Mouse (Mus musculus) kidney, adult 11 months (tissue): ENCODE data around the gene Abracl.

Experiments
- DNase-seq: peaks from one replicate; pipeline ENCODE4 v3.0.0; 2022

Gene Abracl

DNA sequence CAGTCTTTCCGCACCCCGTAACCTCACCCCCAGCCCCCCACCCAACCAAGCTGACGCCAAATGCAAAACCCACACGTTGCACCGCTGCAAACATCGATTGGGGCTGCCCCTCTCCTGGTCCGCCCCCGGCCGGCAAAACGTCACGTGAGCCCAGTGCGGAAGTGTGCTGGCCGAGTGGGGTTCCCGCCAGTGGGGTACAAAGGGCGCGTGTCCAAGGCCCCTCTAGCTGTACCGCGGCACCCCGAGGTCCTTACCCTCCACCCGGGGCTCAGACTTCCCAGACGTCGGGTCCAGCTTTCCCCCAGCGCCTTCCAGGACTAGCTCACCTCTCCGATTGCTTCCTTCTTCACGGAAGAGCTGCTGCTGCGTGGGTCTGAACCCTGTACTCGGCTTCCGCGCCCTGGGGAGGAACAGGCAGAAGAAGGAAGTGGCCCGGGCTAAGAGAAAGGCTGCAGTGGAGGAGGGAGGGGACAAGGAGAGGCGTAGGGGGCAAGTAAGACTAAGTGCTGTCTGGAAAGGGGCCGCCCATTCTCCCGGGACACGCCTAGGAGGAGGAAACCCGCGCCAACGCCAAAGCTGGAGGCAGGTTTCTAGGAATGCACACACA lies at the start of gene Abracl:
Gene Abracl, minus strand, starts transcription at position 548 of the 607 bp plus-strand sequence.
- DNase-seq, result peak; percentile 73

DNA sequence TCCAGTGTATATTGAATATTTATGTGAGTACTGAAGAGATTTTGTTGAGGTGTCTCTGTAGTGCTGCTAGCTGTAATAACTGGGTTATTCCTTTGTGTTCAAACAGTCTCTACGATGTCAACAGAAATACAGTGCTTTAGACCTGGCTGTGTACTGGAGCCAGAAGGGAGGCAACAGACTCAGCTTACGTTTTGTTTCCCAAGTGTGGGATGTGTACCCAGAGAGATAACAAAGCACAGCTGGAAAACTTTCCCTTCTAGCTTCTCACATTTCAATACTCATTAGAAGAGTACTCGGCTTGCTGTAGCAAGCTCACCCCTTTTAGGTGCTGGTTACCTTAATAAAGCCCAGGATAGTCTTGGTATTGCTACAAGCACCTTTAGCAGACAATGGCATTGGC lies 49.8 kb upstream of the Abracl start:
- DNase-seq, result no peak

GRCm38 (mm10) chr10:18070616-18071015 lies 47.5 kb upstream of the Abracl start:
- DNase-seq, result no peak

- DNase-seq, result peak; percentile 24
These were observed 47.1 kb upstream of the Abracl start for GRCm38 (mm10) chr10:18070144-18070543.

DNA sequence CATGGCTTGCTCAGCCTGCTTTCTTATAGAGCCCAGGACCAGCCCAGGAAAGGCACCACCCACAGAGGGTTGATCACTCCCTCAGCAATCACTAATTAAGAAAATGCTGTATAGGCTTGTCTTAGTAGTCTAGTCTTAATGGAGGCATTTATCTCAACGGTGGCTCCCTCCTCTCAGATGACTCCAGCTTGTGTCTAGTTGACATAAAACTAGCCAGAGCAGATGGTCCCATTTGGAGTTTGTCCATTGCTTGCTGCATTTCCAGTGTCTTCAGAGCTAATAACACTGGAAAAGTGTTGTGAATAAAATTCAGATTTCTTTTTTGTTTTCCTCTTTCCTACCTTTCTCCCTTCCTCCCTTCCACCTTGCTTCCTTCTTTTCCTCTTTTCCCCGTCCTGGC lies 46.5 kb upstream of the Abracl start:
- DNase-seq, result no peak

GRCm38 (mm10) chr10:18068880-18069279 lies 45.8 kb upstream of the Abracl start:
- DNase-seq, result no peak

GRCm38 (mm10) chr10:18067761-18068446 lies 44.8 kb upstream of the Abracl start:
- no peak for DNase-seq

- no peak for DNase-seq
These were observed 42.9 kb upstream of the Abracl start for GRCm38 (mm10) chr10:18066031-18066439.

- DNase-seq, result no peak
These were observed 41.6 kb upstream of the Abracl start for GRCm38 (mm10) chr10:18064606-18065228.

DNA sequence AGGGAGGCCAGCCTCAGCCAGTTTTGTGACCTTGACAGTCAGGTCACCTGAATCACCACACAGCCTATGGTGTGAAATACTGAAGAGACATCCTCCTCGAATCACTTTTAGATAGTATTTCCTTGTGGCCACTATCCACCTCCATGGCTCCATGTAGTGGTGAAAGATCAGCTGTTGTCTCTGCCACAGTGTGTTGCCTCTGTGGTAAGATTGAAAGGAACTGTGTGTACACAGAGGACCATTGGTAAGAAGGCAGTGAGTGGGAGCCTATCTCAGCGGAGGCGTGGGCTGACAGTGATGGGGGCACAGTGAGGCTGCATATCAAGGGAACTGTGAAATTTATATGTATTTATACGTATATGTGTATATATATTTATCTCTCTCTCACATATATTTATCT lies 38.4 kb upstream of the Abracl start:
- DNase-seq, result no peak

DNA sequence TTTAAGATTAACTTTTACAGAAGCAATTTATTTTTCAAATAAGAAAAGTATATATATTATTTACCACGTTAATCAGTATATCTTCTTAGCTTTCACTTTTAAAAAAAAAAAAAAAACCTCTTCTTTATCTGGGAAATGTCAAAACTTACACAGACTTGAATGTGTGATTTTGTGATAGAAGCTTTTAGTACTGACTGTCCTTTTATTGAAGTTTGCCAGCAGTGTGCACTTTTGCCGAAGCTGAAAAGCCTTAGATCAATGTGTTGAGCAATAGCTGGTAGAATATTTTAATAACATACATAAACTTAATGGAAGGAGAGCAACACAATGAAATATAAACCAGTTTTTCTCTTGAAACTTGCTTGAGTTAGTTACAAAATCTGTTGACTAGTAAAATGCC lies 37.7 kb upstream of the Abracl start:
- DNase-seq, result no peak

DNA sequence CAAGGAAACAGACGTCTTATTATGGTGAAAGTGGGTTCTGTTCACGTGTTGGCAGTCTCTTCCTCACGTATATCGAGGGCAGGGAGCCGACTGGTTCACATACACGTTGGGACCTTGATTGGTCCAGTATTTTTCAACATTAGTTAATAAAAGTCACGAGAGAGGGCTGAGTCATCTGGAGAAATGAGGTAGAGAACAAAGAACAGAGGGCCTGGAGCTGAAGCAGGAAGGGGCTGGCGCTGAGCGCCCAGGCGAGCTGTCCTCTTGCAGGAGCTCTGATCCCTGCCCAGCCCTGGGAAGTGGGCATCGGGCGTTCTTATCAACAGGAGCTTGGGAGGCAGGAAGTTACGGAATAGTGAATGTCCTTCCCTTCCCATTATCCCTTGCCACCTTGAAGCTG lies 36.7 kb upstream of the Abracl start:
- no peak for DNase-seq

DNA sequence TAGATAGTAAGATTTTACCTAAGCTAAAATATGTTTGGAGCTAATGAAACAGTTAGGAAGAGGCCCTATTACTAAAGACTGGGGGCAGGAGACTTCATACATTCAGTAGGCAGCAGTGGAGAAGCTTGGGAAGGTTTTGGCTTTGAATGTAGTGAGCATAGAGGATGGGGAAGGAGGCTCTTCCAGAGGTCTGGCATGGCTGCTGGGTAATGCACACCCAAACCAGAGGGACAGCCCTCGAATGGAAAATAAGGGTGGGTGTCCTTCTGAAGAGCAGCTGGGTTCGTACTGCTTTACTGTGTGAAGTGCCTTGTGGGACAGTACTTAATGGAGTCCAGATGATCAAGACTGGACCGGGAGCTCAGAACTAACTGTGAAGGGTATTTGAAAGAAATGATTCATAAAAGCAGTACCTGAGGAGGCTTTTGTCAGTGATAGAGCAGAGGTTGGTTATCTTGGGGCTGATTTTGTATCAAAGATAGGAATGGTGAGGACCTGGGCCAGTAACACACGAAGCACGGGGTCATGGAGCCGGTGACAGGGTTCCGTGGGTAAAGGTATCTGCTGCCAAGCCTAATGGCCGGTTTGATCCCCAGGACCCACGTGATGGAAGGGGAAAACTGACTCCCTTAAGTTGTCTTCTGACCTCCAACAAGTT lies 35.7 kb upstream of the Abracl start:
- no peak for DNase-seq

GRCm38 (mm10) chr10:18056391-18056745 lies 33.3 kb upstream of the Abracl start:
- no peak for DNase-seq

DNA sequence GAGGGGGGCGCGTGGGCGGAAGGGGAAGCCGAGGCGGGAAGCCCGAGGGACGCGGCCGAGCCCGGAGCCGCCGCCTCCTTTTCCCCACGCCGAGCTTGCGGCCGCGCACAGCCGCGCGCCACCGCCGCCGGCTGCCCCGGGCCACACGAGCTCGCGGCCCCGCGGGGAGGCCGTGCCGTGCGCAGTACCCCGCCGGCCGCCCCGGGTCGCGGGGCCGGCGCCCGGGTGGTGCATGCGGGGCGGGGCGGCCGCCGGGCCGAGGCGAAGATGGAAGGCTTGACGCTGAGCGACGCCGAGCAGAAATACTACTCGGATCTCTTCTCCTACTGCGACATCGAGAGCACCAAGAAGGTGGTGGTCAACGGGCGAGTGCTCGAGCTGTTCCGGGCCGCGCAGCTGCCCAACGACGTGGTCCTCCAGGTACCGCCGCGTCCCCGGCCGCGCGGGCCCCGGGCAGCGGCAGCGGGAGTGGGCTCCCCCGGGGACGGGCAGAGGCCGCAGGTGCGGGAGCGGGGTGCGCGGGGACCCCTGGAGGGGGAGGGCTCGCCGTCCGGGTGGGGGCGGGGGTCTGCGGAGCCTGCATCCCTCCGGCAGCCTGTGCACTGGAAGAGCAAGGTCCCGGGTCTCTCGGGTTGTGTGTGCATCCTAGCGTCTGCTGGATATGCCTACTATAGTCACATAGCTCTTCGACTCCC lies 32.8 kb upstream of the Abracl start, which contains the start of gene Reps1:
Gene Reps1, plus strand, starts transcription at position 166 of the 695 bp plus-strand sequence.
- no peak for DNase-seq

DNA sequence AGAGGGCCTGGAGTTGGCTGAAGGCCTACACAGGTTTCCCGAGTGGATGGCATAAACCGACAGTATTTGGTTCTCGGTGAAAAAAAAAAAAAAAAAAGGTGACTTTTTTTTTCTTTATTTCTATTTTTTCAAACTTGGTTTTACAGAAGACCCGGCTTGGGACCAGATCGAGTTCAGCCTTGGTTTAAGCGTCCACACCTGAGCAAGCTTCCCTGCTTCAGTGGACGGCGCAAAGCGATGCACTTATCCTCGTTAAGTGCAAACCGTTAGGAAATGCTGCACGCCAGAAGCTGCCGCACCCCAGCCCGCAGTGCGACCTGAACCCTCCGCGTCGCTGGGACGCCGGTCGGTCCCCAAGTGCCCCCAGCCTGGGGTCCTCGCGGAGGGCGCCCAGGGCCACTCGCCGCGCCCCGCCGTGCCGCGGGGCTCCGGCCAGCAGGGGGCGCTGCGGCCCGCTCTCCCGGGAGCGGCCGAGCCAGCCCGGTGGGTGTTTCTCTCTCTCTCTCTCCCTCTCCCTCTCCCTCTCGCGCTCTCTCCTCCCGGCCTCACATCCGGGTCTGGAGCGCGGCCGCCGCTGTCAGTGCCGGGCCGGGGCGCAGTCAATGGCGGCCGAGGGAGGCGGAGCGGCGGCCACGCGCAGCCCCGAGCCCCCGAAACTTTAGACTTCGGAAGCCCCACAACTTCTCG lies 32.1 kb upstream of the Abracl start:
- peak; percentile 79 for DNase-seq

- DNase-seq, result no peak
These were observed 24.5 kb upstream of the Abracl start for GRCm38 (mm10) chr10:18047380-18048146.

GRCm38 (mm10) chr10:18046380-18046779 lies 23.3 kb upstream of the Abracl start:
- no peak for DNase-seq

GRCm38 (mm10) chr10:18036849-18037248 lies 13.8 kb upstream of the Abracl start:
- DNase-seq, result no peak

DNA sequence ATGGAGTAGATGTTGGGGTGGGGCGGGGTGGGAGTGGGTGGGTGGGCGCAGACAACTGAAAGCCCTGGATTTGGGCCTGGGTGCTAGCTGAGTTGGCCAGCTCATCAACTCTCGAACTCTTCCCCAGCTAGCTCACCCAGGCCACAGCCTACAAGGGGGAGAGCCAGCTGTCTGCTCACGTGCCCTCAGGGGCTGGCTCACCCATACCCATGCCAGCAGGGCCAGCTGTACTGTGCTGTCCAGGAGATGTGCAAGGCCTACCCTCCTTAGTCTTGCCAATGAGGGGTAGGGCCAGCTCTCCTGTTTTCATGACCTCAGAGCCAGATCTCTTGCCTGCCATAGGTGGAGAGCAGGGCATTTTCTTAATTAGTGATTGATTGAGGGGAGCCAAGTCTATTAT lies 11.3 kb upstream of the Abracl start:
- DNase-seq, result no peak

DNA sequence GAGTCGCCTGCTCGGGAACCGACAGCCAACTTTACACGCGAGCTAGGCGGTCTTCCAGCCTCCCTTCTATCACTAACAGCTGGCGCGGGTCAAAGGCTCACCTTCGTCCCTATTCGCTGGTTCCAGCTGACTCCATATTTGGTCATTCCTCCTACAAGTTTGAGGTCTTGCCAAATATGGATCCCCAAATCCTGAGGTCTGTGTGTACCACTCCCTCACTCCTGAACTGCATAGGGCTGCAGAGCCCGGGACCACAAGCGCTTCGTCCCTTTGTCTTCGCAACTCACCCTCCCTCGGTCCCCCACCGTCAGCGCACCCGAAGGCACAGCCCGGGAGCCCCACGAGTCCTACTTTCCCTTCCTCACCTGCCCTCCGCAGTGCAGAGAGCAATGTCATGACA lies 776 bp downstream of the Abracl start:
- peak; percentile 78 for DNase-seq
